Mouse (Mus musculus) induced T-regulatory cell, adult 2 months (primary cell): Measurements from ENCODE around the gene Olfr1312.
"Not testable (repeated sequence)": the region's sequence is repeated elsewhere in the genome, so short reads cannot be mapped to it uniquely, and the experiment has no call there.

Source experiments
- DNase-seq: peaks from one replicate; pipeline ENCODE4 v3.0.0-alpha.2; 2012; ENCODE audit warnings: low read depth

Olfr1312 gene

DNA sequence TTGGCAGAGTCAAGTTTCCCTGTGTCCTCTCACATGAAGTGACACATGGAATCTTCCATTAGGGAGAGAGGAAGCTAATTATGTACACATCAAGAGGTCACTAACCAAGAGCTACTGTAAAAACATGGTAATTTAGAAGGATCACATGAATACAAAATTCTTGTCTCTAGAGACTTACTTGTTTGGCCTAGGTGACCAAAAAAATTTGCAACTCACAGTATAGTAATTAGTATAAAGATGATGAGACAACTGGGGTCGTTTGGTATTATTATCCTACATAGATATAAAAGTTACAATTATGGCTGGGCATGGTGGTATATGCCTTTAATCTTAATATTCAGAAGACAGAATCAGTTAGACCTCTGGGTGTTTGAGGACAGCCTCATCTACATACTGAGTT is at the start of gene Olfr1312:
Gene Olfr1312 (minus strand): TSS at position 101 of the 400 bp plus-strand sequence.
- no peak for DNase-seq

DNA sequence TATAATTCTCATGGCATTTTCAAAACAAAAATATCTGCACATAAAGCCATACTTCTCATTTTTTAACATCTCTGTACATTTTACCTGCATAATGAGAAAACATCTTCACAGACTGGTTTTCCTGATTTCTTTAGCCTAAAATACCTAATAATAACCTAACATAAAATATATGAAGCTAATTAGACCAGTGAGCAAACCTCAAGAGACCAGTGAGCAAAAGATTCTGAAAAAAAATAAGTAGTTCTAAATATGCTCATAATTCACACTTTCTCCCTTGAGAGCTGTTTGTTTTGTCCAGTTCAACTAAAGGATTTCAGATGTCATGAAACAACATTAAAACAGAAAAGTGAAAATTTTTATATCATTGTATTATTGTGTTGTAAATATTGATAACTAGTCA is 46.6 kb upstream of the Olfr1312 start, which contains the start of gene Olfr1314:
Gene Olfr1314 (minus strand): TSS at position 101 of the 400 bp plus-strand sequence.
- no peak for DNase-seq

DNA sequence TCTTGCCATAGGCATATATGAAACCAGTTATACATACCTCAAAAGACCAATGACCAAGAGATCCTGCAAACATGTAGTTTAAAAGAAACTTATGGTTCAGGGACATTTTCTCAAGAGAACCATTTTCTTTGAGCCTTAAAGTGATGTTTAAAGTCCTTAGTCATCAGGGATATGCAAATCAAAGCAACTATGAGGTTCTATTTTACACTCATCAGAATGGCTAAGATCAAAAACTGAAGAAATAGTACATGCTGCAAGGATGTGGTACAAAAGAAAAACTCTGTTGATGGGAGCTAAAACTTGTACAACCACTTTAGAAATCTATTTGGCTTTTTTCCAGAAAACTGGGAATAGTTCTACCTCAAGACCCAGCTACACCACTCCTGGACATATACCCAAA is 27.7 kb upstream of the Olfr1312 start, which contains the start of gene Olfr1313:
Gene Olfr1313 (minus strand): TSS at position 101 of the 400 bp plus-strand sequence.
- DNase-seq, result no peak

DNA sequence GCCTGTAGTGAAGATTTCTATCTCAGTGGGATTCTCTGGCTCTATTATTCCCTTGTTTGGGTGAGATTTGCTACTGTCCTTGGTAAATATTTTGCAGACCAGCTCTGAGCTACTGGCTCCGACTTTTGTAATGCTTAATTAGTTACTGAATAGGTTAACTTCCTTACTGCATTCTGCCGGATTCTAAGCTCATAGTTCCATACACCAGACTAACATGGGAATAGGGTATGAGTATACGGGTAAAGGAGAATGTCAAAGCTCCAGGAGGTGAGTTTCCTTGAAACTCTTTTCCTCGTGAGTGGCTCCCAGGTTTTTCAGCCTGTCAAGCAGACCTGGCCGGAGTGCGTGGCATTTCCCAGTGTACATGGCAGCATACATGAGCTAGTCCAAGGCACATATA is 23.1 kb downstream of the Olfr1312 start:
- DNase-seq, result not testable (repeated sequence)

DNA sequence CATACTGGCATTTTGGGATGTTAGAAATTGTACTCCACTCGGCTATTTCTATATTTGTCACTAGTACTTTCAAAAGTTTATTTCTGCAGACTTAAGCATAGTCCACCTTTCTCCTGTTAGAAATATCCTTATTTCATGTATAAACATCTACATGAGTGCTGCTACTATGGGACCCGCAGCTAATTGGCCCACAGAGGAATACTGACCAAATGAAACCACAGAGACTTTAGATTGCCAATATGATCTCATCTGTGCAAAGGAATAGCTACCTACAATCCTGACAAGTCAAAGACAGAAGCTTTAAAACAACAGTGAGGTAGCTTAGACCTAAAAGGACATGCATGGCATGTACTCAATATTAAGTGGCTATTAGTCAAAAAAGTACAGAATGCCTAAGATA is 25.7 kb downstream of the Olfr1312 start, which contains the start of gene Olfr1311:
Gene Olfr1311 (minus strand): TSS at position 101 of the 400 bp plus-strand sequence.
- no peak for DNase-seq

DNA sequence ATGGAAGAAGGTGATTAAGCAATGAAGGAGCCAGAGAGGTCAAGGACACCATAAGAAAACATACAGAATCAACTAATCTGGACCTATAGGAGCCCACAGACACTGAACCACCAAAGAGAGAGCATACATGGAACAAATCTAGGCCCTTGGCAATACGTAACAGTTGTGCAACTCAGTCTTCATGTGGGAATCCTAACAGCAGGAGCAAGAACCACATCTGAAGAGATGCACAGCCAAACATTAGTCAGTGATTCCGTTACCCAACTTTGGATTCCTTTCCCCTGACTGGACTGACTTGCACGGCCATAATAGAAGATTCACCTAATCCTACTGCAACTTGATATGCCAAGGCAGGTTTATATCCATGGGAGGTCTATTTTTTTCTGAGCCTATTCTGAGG is 35.1 kb downstream of the Olfr1312 start:
- no peak for DNase-seq

DNA sequence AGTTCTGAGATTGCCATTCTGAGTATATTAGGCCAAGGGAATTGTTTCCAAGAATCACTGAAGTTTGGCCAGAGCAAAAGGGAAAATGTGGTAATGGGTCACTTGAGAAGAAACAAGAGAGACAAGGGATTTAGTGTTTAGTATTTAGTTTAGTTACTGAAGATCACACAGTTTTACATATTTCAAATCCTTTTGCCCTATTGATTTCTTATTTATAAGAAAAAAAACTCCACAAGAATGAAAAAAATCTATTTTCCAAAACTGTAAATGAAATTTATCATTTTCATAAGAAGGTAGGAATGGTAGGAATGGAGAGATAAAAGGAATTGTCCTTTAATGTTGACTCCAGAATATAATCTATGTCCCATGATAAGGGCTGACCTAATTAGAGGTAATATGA is 37.4 kb downstream of the Olfr1312 start, which contains the start of gene Olfr1310:
Gene Olfr1310 (minus strand): TSS at position 101 of the 400 bp plus-strand sequence.
- no peak for DNase-seq

DNA sequence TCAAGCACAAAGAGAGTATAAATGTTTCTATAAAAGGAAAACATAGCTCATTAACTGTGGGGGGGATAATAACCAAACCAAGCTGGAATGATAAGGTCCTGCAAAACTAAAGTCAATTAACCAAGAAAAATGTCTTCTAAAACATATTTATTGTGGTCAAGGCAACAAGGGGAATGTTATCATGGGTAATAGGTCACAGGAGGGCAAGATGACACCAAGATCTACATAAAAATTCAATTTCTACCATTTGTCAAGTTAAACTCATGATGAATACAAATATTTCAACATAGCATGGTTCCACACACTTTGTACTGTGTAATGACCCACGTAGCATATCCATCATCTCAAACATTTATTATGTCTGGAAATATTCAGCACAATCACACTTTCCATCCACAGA is 59.9 kb downstream of the Olfr1312 start, which contains the start of gene Olfr1309:
Gene Olfr1309 (minus strand): TSS at position 101 of the 400 bp plus-strand sequence.
- DNase-seq, result no peak
